In genomic region chr19:29849924-29850551, GRCm38 (mm10) we compare ENCODE assay signal across 27 mouse cellular contexts. TPM values are rescaled to one million over a fixed set of nuclear protein-coding genes. Genes with fewer than 3 reads are reported as not detected.
DNase-seq lines count a peak whose midpoint lies in the region; ATAC-seq lines count a peak whose summit lies in the region.
"Had no signal": no experiment of that assay in that cellular context is flagged by ENCODE, and none has a peak within 500 bp of the region (broad histone marks: within the 10 kb centered on the region; RNA-seq: fewer than 3 reads in every experiment).

No protein-coding gene starts in this region.

- ATAC-seq in CD4-positive, CD25-positive, alpha-beta regulatory T cell, adult 4 months, result peak; percentile 43
- peak; percentile 23 for ATAC-seq in activated CD4-positive, CD25-positive, alpha-beta regulatory T cell, adult 4 months
- ATAC-seq in inflammation-experienced regulatory T-cells, adult 6 months, result peak; percentile 52
- ATAC-seq in cerebellum, adult (ENCODE audit: insufficient number of reproducible peaks, low FRiP score, low TSS enrichment), result no peak
- ATAC-seq: forebrain, postnatal 0 days; hindbrain, embryonic 16.5 days; intestine, embryonic 15.5 days; liver, embryonic 12.5 days; liver, postnatal 0 days had no signal

- DNase-seq in 416B (ENCODE audit: low read depth), result peak; percentile 47
- DNase-seq in kidney, postnatal 10 days, result no peak
- DNase-seq in urinary bladder, adult 18-20 months (ENCODE audit: low spot score in 2 of 2), result no peak
- DNase-seq: adrenal gland, adult 2 months; cerebellum, adult 11 months; cerebellum, adult 9-10 months; cerebellum, postnatal 36 days; forebrain, postnatal 0 days; gastrocnemius, postnatal 10 days; heart, adult 18-20 months; heart, postnatal 4 days; kidney, adult 8-10 months; layer of hippocampus, postnatal 36 days; left cerebral cortex, postnatal 4 days; liver, postnatal 0 days; lung, postnatal 36 days; retina, postnatal 1 day; right cerebral cortex, postnatal 4 days; thymus, adult 18-20 months; thymus, postnatal 25 days had no signal

RNA-seq across cellular contexts. Expression of gene Ranbp6, which starts 37.3 kb away (rescaled TPM):
- 10 to 100 TPM in 1 of 2 experiments, 1 to 10 TPM in 1; 9.4 to 10.9 TPM for polyA plus RNA-seq in CD4-positive, CD25-positive, alpha-beta regulatory T cell, adult 4 months (2017; shearing (Covaris generic))
- 1 to 10 TPM; 8.4 to 8.7 TPM for polyA plus RNA-seq in activated CD4-positive, CD25-positive, alpha-beta regulatory T cell, adult 4 months (2017; shearing (Covaris generic))
- 1 to 10 TPM; 7.4 to 9.1 (median 8.0) TPM for polyA plus RNA-seq in inflammation-experienced regulatory T-cells, adult 6 months (2017; shearing (Covaris generic))

RNA-seq across cellular contexts. Expression of gene 9930021J03Rik, which starts 44.2 kb away (rescaled TPM):
- polyA plus RNA-seq in CD4-positive, CD25-positive, alpha-beta regulatory T cell, adult 4 months (2017; shearing (Covaris generic)), result 1 to 10 TPM; 5.1 to 9.6 TPM
- polyA plus RNA-seq in activated CD4-positive, CD25-positive, alpha-beta regulatory T cell, adult 4 months (2017; shearing (Covaris generic)), result 1 to 10 TPM; 6.5 to 7.5 TPM
- 1 to 10 TPM; 5.3 to 7.9 (median 7.4) TPM for polyA plus RNA-seq in inflammation-experienced regulatory T-cells, adult 6 months (2017; shearing (Covaris generic))
